Comparison of ENCODE assay signal across 8 mouse cellular contexts in genomic region chr7:79535251-79536111, GRCm38 (mm10).
DNase-seq lines count a peak whose midpoint lies in the region; ATAC-seq and TF ChIP-seq lines count a peak whose summit lies in the region.

No protein-coding gene starts in this region.

- DNase-seq in embryo, embryonic 10.5 days (ENCODE audit: low spot score), result peak; percentile 76
- DNase-seq in embryo, embryonic 10 days (ENCODE audit: low spot score), result no peak
- peak; percentile 6 to 16 for DNase-seq in CD8-positive naive resting alpha-beta T cell, adult 2 months (ENCODE audit: low read depth in 2 of 2, low spot score in 2 of 2)
- DNase-seq in right cerebral cortex, postnatal 25 days, result peak; percentile 75

- peak overlapping the region; percentile 71 for H3K4me2 ChIP-seq in hindbrain, embryonic 12.5 days (replicated peaks)
- peak overlapping the region; percentile 52 for H3K4me2 ChIP-seq in liver, embryonic 12.5 days

- peak overlapping the region; percentile 73 for H3K9ac ChIP-seq in hindbrain, embryonic 12.5 days
- H3K9ac ChIP-seq in liver, embryonic 12.5 days, result no peak overlapping the region

- 0 out of 2 replicates have a peak, but pooled peaks have one; percentile 4 for TF ChIP-seq POLR2A in cortical plate, adult 2 months (IDR thresholded peaks at IDR 0.05; ENCODE audit: extremely low read depth, insufficient read depth, low read length)

- no peaks in the 10 kb centered on the region for H3K9me3 ChIP-seq in hindbrain, embryonic 12.5 days (replicated peaks)
- no peaks in the 10 kb centered on the region for H3K9me3 ChIP-seq in liver, embryonic 12.5 days (replicated peaks)

- under 1% methylated on average over 65 of the region's 66 CpGs for WGBS in hindbrain, embryonic 12.5 days
- WGBS in liver, embryonic 12.5 days (ENCODE audit: insufficient replicate concordance), result 3% methylated on average over 64 of the region's 66 CpGs

- peaks cover 77% of the 10 kb centered on the region for H3K27me3 ChIP-seq in hindbrain, embryonic 12.5 days
- H3K27me3 ChIP-seq in liver, embryonic 12.5 days (replicated peaks), result peaks cover 100% of the 10 kb centered on the region

- ATAC-seq in hindbrain, embryonic 12.5 days (ENCODE audit: low FRiP score), result peak; percentile 67
- ATAC-seq in liver, embryonic 12.5 days, result no peak
- ATAC-seq in monocyte, adult 5-6 weeks (replicated peaks; ENCODE audit: insufficient number of reproducible peaks, low FRiP score, low TSS enrichment, poor library complexity, severe bottlenecking), result no peak

- H3K36me3 ChIP-seq in hindbrain, embryonic 12.5 days, result peaks cover 3% of the 10 kb centered on the region; the same call in 1 of the 2 replicates
- no peaks in the 10 kb centered on the region for H3K36me3 ChIP-seq in liver, embryonic 12.5 days

- H3K4me1 ChIP-seq in cortical plate, adult 2 months (ENCODE audit: control insufficient read depth, insufficient read depth, low read length), result peaks cover 3% of the 10 kb centered on the region; the same call in 1 of the 2 replicates
- peaks cover 64% of the 10 kb centered on the region for H3K4me1 ChIP-seq in hindbrain, embryonic 12.5 days
- H3K4me1 ChIP-seq in liver, embryonic 12.5 days, result peaks cover 5% of the 10 kb centered on the region

- peak overlapping the region; percentile 46 for H3K4me3 ChIP-seq in cortical plate, adult 2 months (ENCODE audit: insufficient read depth, low read length)
- H3K4me3 ChIP-seq in hindbrain, embryonic 12.5 days, result peak overlapping the region; percentile 46
- peak overlapping the region; percentile 30 for H3K4me3 ChIP-seq in liver, embryonic 12.5 days

- TF ChIP-seq CTCF in cortical plate, adult 2 months (IDR thresholded peaks at IDR 0.05; ENCODE audit: extremely low read depth, insufficient read depth, low read length), result no peak

- peak overlapping the region; percentile 68 for H3K27ac ChIP-seq in cortical plate, adult 2 months (ENCODE audit: insufficient read depth, low read length)
- peak overlapping the region; percentile 98 for H3K27ac ChIP-seq in hindbrain, embryonic 12.5 days
- no peak overlapping the region for H3K27ac ChIP-seq in liver, embryonic 12.5 days
